Mouse (Mus musculus) limb, embryonic 15.5 days (tissue): ENCODE results near the gene Pkdrej. TPM values are rescaled to one million over a fixed set of nuclear protein-coding genes. Genes with fewer than 3 reads are reported as not detected.
"Not testable (repeated sequence)": the region's sequence is repeated elsewhere in the genome, so short reads cannot be mapped to it uniquely, and the experiment has no call there.

Experiments
- ATAC-seq: fragments of 200-750 bp; cut with Nextera tagmentation; 2 replicates; pipeline ENCODE4 v1.8.0; 2017; ENCODE audit warnings: low read depth, moderate TSS enrichment; ENCODE audit not compliant: insufficient number of reproducible peaks, low FRiP score, low TSS enrichment
- H3K27ac ChIP-seq: fragments of 300-500 bp; sonication (generic); 2 replicates; pipeline ENCODE4 v1.5.1; 2015; ENCODE audit warnings: moderate library complexity, mild to moderate bottlenecking, inconsistent platforms
- H3K27me3 ChIP-seq: fragments of 300-500 bp; sonication (generic); 2 replicates; pipeline ENCODE4 v1.6.1; 2015; ENCODE audit warnings: inconsistent platforms
- H3K36me3 ChIP-seq: fragments of 300-500 bp; sonication (generic); 2 replicates; pipeline ENCODE4 v1.6.1; 2015; ENCODE audit warnings: inconsistent platforms
- H3K4me1 ChIP-seq: fragments of 300-500 bp; sonication (generic); 2 replicates; pipeline ENCODE4 v1.6.1; 2015; ENCODE audit warnings: inconsistent platforms
- H3K4me2 ChIP-seq: fragments of 300-500 bp; sonication (generic); 2 replicates; pipeline ENCODE4 v1.6.1; 2015; ENCODE audit warnings: mild to moderate bottlenecking, inconsistent platforms
- H3K4me3 ChIP-seq: fragments of 300-500 bp; sonication (generic); 2 replicates; pipeline ENCODE4 v1.5.1; 2015; ENCODE audit warnings: mild to moderate bottlenecking, inconsistent platforms
- H3K9ac ChIP-seq: fragments of 300-500 bp; sonication (generic); 2 replicates; pipeline ENCODE4 v1.6.1; 2015; ENCODE audit warnings: inconsistent platforms
- H3K9me3 ChIP-seq: fragments of 300-500 bp; sonication (generic); 2 replicates; pipeline ENCODE4 v1.6.1; 2016; ENCODE audit warnings: inconsistent platforms
- WGBS: fragments of 180-500 bp; shearing (Covaris S2); methylation state at CpG from one replicate; pipeline ENCODE4 v1.1.7; 2015; 5-methylcytosine and 5-hydroxymethylcytosine counted together
- polyA plus RNA-seq: library from polyadenylated mRNA; unstranded; fragments of >200 nt; fragmentation: Nextera tagmentation; extraction: Ambion mirVana; gene quantifications from 2 replicates; pipeline ENCODE4 v1.2.1, GENCODE M21; 2015

Pkdrej gene
- polyA plus RNA-seq: 0.14 and 0.24 TPM in 2 replicates

GRCm38 (mm10) chr15:85821203-85822010 lies at the start of gene Pkdrej:
Pkdrej (minus strand) TSS chr15:85821734.
- no peaks in the 10 kb centered on the region; the same call in 1 of the 2 replicates for H3K9me3 ChIP-seq
- 1% methylated on average over 65 of the region's 65 CpGs for WGBS
- peak within 1 kb of the TSS; percentile 93 for H3K4me2 ChIP-seq
- no peak within 1 kb of the TSS for H3K27ac ChIP-seq
- H3K4me1 ChIP-seq: peaks cover 13% of the 10 kb centered on the region
- ATAC-seq: peak; percentile 61
- H3K36me3 ChIP-seq: no peaks in the 10 kb centered on the region
- H3K27me3 ChIP-seq: peaks cover 12% of the 10 kb centered on the region; the same call in 1 of the 2 replicates
- peak within 1 kb of the TSS; percentile 52 for H3K4me3 ChIP-seq
- peak within 1 kb of the TSS; percentile 64 for H3K9ac ChIP-seq

GRCm38 (mm10) chr15:85867696-85868095 lies 46.2 kb upstream of the Pkdrej start:
- WGBS: 51% methylated on average over 6 of the region's 6 CpGs
- Histone ChIP-seq H3K4me2 (no peak overlapping the region), H3K27me3 (no peaks in the 10 kb centered on the region), H3K4me1 (no peaks in the 10 kb centered on the region), H3K9me3 (no peaks in the 10 kb centered on the region), H3K9ac (no peak overlapping the region), H3K36me3 (peaks cover 86% of the 10 kb centered on the region), H3K27ac (no peak overlapping the region), H3K4me3 (no peak overlapping the region)
- no peak for ATAC-seq

GRCm38 (mm10) chr15:85865913-85866312 lies 44.4 kb upstream of the Pkdrej start:
- not testable (repeated sequence) for H3K4me3 ChIP-seq, H3K9ac ChIP-seq, H3K9me3 ChIP-seq, H3K4me2 ChIP-seq, H3K27ac ChIP-seq, H3K4me1 ChIP-seq, H3K27me3 ChIP-seq, ATAC-seq
- WGBS: 90% methylated on average over 7 of the region's 7 CpGs
- peaks cover 76% of the 10 kb centered on the region for H3K36me3 ChIP-seq

- Histone ChIP-seq H3K4me3 (peak within 1 kb of the TSS; percentile 77), H3K4me2 (peak within 1 kb of the TSS; percentile 89), H3K27ac (peak within 1 kb of the TSS; percentile 75), H3K27me3 (no peaks in the 10 kb centered on the region), H3K4me1 (peaks cover 24% of the 10 kb centered on the region), H3K9me3 (no peaks in the 10 kb centered on the region), H3K9ac (peak within 1 kb of the TSS; percentile 64), H3K36me3 (peaks cover 29% of the 10 kb centered on the region)
- WGBS: under 1% methylated on average over 42 of the region's 42 CpGs
- ATAC-seq: peak; percentile 95
These were observed 38.0 kb upstream of the Pkdrej start, which contains the start of gene Gtse1 for GRCm38 (mm10) chr15:85859490-85860031. Gtse1 (plus strand) TSS chr15:85859745.

- peak overlapping the region; percentile 64 for H3K9ac ChIP-seq
- ATAC-seq: no peak
- H3K9me3 ChIP-seq: no peaks in the 10 kb centered on the region
- 8% methylated on average over 15 of the region's 15 CpGs for WGBS
- H3K36me3 ChIP-seq: peaks cover 24% of the 10 kb centered on the region
- peak overlapping the region; percentile 75 for H3K27ac ChIP-seq
- peak overlapping the region; percentile 77 for H3K4me3 ChIP-seq
- no peaks in the 10 kb centered on the region for H3K27me3 ChIP-seq
- peak overlapping the region; percentile 89 for H3K4me2 ChIP-seq
- H3K4me1 ChIP-seq: peaks cover 24% of the 10 kb centered on the region
These were observed 37.5 kb upstream of the Pkdrej start for GRCm38 (mm10) chr15:85858980-85859489.

GRCm38 (mm10) chr15:85851656-85852392 lies 30.3 kb upstream of the Pkdrej start:
- Histone ChIP-seq H3K27me3 (no peaks in the 10 kb centered on the region), H3K4me2 (no peak overlapping the region), H3K4me3 (no peak overlapping the region), H3K36me3 (peaks cover 5% of the 10 kb centered on the region; the same call in 1 of the 2 replicates), H3K9ac (no peak overlapping the region), H3K4me1 (no peaks in the 10 kb centered on the region), H3K9me3 (no peaks in the 10 kb centered on the region), H3K27ac (no peak overlapping the region)
- 82% methylated on average over 12 of the region's 12 CpGs for WGBS
- no peak for ATAC-seq

- no peak overlapping the region for H3K4me2 ChIP-seq
- no peak overlapping the region for H3K27ac ChIP-seq
- no peaks in the 10 kb centered on the region for H3K4me1 ChIP-seq
- H3K9me3 ChIP-seq: no peaks in the 10 kb centered on the region
- H3K27me3 ChIP-seq: no peaks in the 10 kb centered on the region
- no peak for ATAC-seq
- H3K4me3 ChIP-seq: no peak overlapping the region
- no peak overlapping the region for H3K9ac ChIP-seq
- peaks cover 14% of the 10 kb centered on the region; the same call in 1 of the 2 replicates for H3K36me3 ChIP-seq
These were observed 23.5 kb upstream of the Pkdrej start for GRCm38 (mm10) chr15:85845071-85845470.

GRCm38 (mm10) chr15:85841796-85842360 lies 20.3 kb upstream of the Pkdrej start:
- no peak overlapping the region for H3K9ac ChIP-seq
- WGBS: 73% methylated on average over 5 of the region's 5 CpGs
- no peak overlapping the region for H3K4me2 ChIP-seq
- H3K27ac ChIP-seq: no peak overlapping the region
- no peaks in the 10 kb centered on the region for H3K4me1 ChIP-seq
- ATAC-seq: no peak
- H3K4me3 ChIP-seq: no peak overlapping the region
- H3K9me3 ChIP-seq: no peaks in the 10 kb centered on the region
- H3K27me3 ChIP-seq: no peaks in the 10 kb centered on the region
- H3K36me3 ChIP-seq: peaks cover 13% of the 10 kb centered on the region; the same call in 1 of the 2 replicates

GRCm38 (mm10) chr15:85840983-85841382 lies 19.4 kb upstream of the Pkdrej start:
- Histone ChIP-seq H3K4me3 (no peak overlapping the region), H3K27ac (no peak overlapping the region), H3K27me3 (no peaks in the 10 kb centered on the region), H3K9ac (no peak overlapping the region), H3K4me1 (no peaks in the 10 kb centered on the region), H3K4me2 (no peak overlapping the region), H3K9me3 (no peaks in the 10 kb centered on the region), H3K36me3 (0 out of 2 replicates have a peak, but pooled peaks cover 5% of the 10 kb centered on the region)
- WGBS: 42% methylated on average over 6 of the region's 6 CpGs
- ATAC-seq: no peak

GRCm38 (mm10) chr15:85836887-85837286 lies 15.4 kb upstream of the Pkdrej start:
- H3K4me2 ChIP-seq: no peak overlapping the region
- H3K27ac ChIP-seq: no peak overlapping the region
- 0 out of 2 replicates have a peak, but pooled peaks cover 2% of the 10 kb centered on the region for H3K36me3 ChIP-seq
- no peak overlapping the region for H3K4me3 ChIP-seq
- no peak overlapping the region for H3K9ac ChIP-seq
- ATAC-seq: no peak
- peaks cover 10% of the 10 kb centered on the region; the same call in 1 of the 2 replicates for H3K4me1 ChIP-seq
- H3K9me3 ChIP-seq: no peaks in the 10 kb centered on the region
- 90% methylated on average over 5 of the region's 5 CpGs for WGBS
- no peaks in the 10 kb centered on the region for H3K27me3 ChIP-seq

- no peak overlapping the region for H3K27ac ChIP-seq
- WGBS: 54% methylated on average over 3 of the region's 3 CpGs
- no peak for ATAC-seq
- H3K9ac ChIP-seq: no peak overlapping the region
- H3K36me3 ChIP-seq: 0 out of 2 replicates have a peak, but pooled peaks cover 2% of the 10 kb centered on the region
- H3K27me3 ChIP-seq: no peaks in the 10 kb centered on the region
- H3K4me2 ChIP-seq: no peak overlapping the region
- no peak overlapping the region for H3K4me3 ChIP-seq
- H3K9me3 ChIP-seq: no peaks in the 10 kb centered on the region
- H3K4me1 ChIP-seq: peaks cover 17% of the 10 kb centered on the region
These were observed 13.8 kb upstream of the Pkdrej start for GRCm38 (mm10) chr15:85835335-85835734.
